Mouse (Mus musculus) small intestine, adult 2 months (tissue): ENCODE results near the gene Cx3cl1. TPM values are rescaled to one million over a fixed set of nuclear protein-coding genes. Genes with fewer than 3 reads are reported as not detected.

ENCODE experiments used
- H3K27ac ChIP-seq: fragments of 200-500 bp; 2 replicates; pipeline ENCODE4 v1.5.1; 2012; ENCODE audit warnings: low read depth, low read length, control low read depth, inconsistent platforms; ENCODE audit not compliant: insufficient read depth
- H3K27me3 ChIP-seq: fragments of 200-500 bp; 2 replicates; pipeline ENCODE4 v1.6.1; 2012; ENCODE audit warnings: mild to moderate bottlenecking, moderate library complexity, low read length, inconsistent platforms; ENCODE audit not compliant: control insufficient read depth, insufficient read depth
- H3K36me3 ChIP-seq: fragments of 200-500 bp; 2 replicates; pipeline ENCODE4 v1.6.1; 2012; ENCODE audit warnings: mild to moderate bottlenecking, low read length, control low read depth, inconsistent platforms; ENCODE audit not compliant: control insufficient read depth, insufficient read depth
- H3K4me1 ChIP-seq: fragments of 200-500 bp; 2 replicates; pipeline ENCODE4 v1.6.1; 2012; ENCODE audit warnings: low read length, inconsistent platforms, mixed read lengths; ENCODE audit not compliant: control insufficient read depth, insufficient read depth, insufficient read length
- H3K4me3 ChIP-seq: fragments of 200-500 bp; 2 replicates; pipeline ENCODE4 v1.5.1; 2012; ENCODE audit warnings: low read depth, mild to moderate bottlenecking, control low read depth, inconsistent platforms, low read length, moderate library complexity
- CTCF ChIP-seq: fragments of 200-500 bp; IDR thresholded peaks from 2 replicates; pipeline ENCODE4 v1.5.1; 2012; ENCODE audit warnings: low read depth, mild to moderate bottlenecking, control low read depth, inconsistent platforms, low read length, moderate library complexity, mixed read lengths; ENCODE audit not compliant: insufficient replicate concordance, insufficient read length; ENCODE audit errors: extremely low read depth
- POLR2A ChIP-seq: fragments of 200-500 bp; IDR thresholded peaks from 2 replicates; pipeline ENCODE4 v1.6.1; 2012; ENCODE audit warnings: low read depth, mild to moderate bottlenecking, control low read depth, inconsistent platforms, low read length, moderate library complexity
- WGBS: fragments of 180-500 bp; shearing (Covaris S2); methylation state at CpG from one replicate; pipeline ENCODE4 v1.1.7; 2018; 5-methylcytosine and 5-hydroxymethylcytosine counted together
- polyA plus RNA-seq: library from polyadenylated mRNA; depleted of rRNA; stranded (reverse); fragments of >200 nt; gene quantifications from 2 replicates; pipeline ENCODE4 v1.2.3, GENCODE M21; 2012

Cx3cl1 gene
- polyA plus RNA-seq, 1 experiment, result 160 TPM

GRCm38 (mm10) chr8:94780491-94781154 is 8.8 kb downstream of the Cx3cl1 start:
- no peaks in the 10 kb centered on the region for H3K27me3 ChIP-seq
- TF ChIP-seq CTCF (no peak), POLR2A (no peak)
- peaks cover 10% of the 10 kb centered on the region for H3K36me3 ChIP-seq
- peak overlapping the region; percentile 87 for H3K27ac ChIP-seq
- H3K4me1 ChIP-seq, result peaks cover 59% of the 10 kb centered on the region
- peak overlapping the region; percentile 14 for H3K4me3 ChIP-seq
- 76% methylated on average over 21 of the region's 21 CpGs for WGBS

GRCm38 (mm10) chr8:94781155-94781837 is 9.5 kb downstream of the Cx3cl1 start:
- no peaks in the 10 kb centered on the region for H3K27me3 ChIP-seq
- H3K4me3 ChIP-seq, result peak overlapping the region; percentile 24
- peak overlapping the region; percentile 98 for H3K27ac ChIP-seq
- 36% methylated on average over 7 of the region's 7 CpGs for WGBS
- TF ChIP-seq CTCF (no peak), POLR2A (no peak)
- peaks cover 10% of the 10 kb centered on the region for H3K36me3 ChIP-seq
- peaks cover 61% of the 10 kb centered on the region for H3K4me1 ChIP-seq

GRCm38 (mm10) chr8:94781838-94782235 is 10.0 kb downstream of the Cx3cl1 start:
- 12% methylated on average over 11 of the region's 11 CpGs for WGBS
- H3K27ac ChIP-seq, result peak overlapping the region; percentile 98
- no peaks in the 10 kb centered on the region for H3K27me3 ChIP-seq
- peaks cover 10% of the 10 kb centered on the region for H3K36me3 ChIP-seq
- peaks cover 61% of the 10 kb centered on the region for H3K4me1 ChIP-seq
- H3K4me3 ChIP-seq, result peak overlapping the region; percentile 10; the same call in 1 of the 2 replicates
- TF ChIP-seq POLR2A, result peak; percentile 27; the same call in 1 of the 2 replicates
- no peak for TF ChIP-seq CTCF

GRCm38 (mm10) chr8:94783890-94784289 is 12.1 kb downstream of the Cx3cl1 start:
- peak overlapping the region; percentile 87 for H3K27ac ChIP-seq
- H3K27me3 ChIP-seq, result no peaks in the 10 kb centered on the region
- no peak for TF ChIP-seq CTCF
- TF ChIP-seq POLR2A, result no peak
- no peak overlapping the region for H3K4me3 ChIP-seq
- H3K36me3 ChIP-seq, result peaks cover 10% of the 10 kb centered on the region
- WGBS, result 76% methylated on average over 4 of the region's 4 CpGs
- peaks cover 63% of the 10 kb centered on the region for H3K4me1 ChIP-seq

GRCm38 (mm10) chr8:94785247-94785985 is 13.6 kb downstream of the Cx3cl1 start:
- 19% methylated on average over 12 of the region's 12 CpGs for WGBS
- H3K27me3 ChIP-seq, result no peaks in the 10 kb centered on the region
- peaks cover 58% of the 10 kb centered on the region for H3K4me1 ChIP-seq
- no peak overlapping the region for H3K4me3 ChIP-seq
- H3K36me3 ChIP-seq, result peaks cover 4% of the 10 kb centered on the region; the same call in 1 of the 2 replicates
- peak overlapping the region; percentile 87 for H3K27ac ChIP-seq
- TF ChIP-seq CTCF, result peak; percentile 57; the same call in 1 of the 2 replicates
- TF ChIP-seq POLR2A, result no peak

GRCm38 (mm10) chr8:94785995-94786595 is 14.3 kb downstream of the Cx3cl1 start:
- no peaks in the 10 kb centered on the region for H3K27me3 ChIP-seq
- H3K4me3 ChIP-seq, result no peak overlapping the region
- H3K36me3 ChIP-seq, result no peaks in the 10 kb centered on the region
- WGBS, result 67% methylated on average over 6 of the region's 6 CpGs
- TF ChIP-seq CTCF (no peak), POLR2A (no peak)
- H3K4me1 ChIP-seq, result peaks cover 51% of the 10 kb centered on the region
- no peak overlapping the region for H3K27ac ChIP-seq
